Mouse (Mus musculus): ENCODE results near the gene Rnf144b.

Gene Rnf144b

GRCm38 (mm10) chr13:47264382-47264781, 141.9 kb downstream of the Rnf144b start:
- no peak for DNase-seq (ENCODE audit: low read depth, low spot score)

GRCm38 (mm10) chr13:47266411-47266810, 144.0 kb downstream of the Rnf144b start:
- no peak for DNase-seq (ENCODE audit: low read depth, low spot score)

- no peak for DNase-seq (ENCODE audit: low read depth, low spot score)
Measured at GRCm38 (mm10) chr13:47268227-47268626, 145.8 kb downstream of the Rnf144b start.

- DNase-seq (ENCODE audit: low read depth, low spot score) = peak; percentile 2
Measured at GRCm38 (mm10) chr13:47272928-47273327, 150.5 kb downstream of the Rnf144b start.

- peak; percentile 25 for DNase-seq (ENCODE audit: low read depth, low spot score)
Measured at GRCm38 (mm10) chr13:47273487-47273886, 151.0 kb downstream of the Rnf144b start.

GRCm38 (mm10) chr13:47274139-47274538, 151.7 kb downstream of the Rnf144b start:
- no peak for DNase-seq (ENCODE audit: low read depth, low spot score)

- DNase-seq (ENCODE audit: low read depth, low spot score) = no peak
Measured at GRCm38 (mm10) chr13:47277000-47277823, 154.8 kb downstream of the Rnf144b start.

GRCm38 (mm10) chr13:47277824-47278290, 155.4 kb downstream of the Rnf144b start:
- peak; percentile 5 for DNase-seq (ENCODE audit: low read depth, low spot score)

GRCm38 (mm10) chr13:47282221-47282620, 159.8 kb downstream of the Rnf144b start:
- no peak for DNase-seq (ENCODE audit: low read depth, low spot score)

GRCm38 (mm10) chr13:47288449-47288848, 166.0 kb downstream of the Rnf144b start:
- peak; percentile 70 for DNase-seq (ENCODE audit: low read depth, low spot score)

- no peak for DNase-seq (ENCODE audit: low read depth, low spot score)
Measured at GRCm38 (mm10) chr13:47296465-47296864, 174.0 kb downstream of the Rnf144b start.
